24 mouse cellular contexts compared by ENCODE assay signal in the genomic region with DNA sequence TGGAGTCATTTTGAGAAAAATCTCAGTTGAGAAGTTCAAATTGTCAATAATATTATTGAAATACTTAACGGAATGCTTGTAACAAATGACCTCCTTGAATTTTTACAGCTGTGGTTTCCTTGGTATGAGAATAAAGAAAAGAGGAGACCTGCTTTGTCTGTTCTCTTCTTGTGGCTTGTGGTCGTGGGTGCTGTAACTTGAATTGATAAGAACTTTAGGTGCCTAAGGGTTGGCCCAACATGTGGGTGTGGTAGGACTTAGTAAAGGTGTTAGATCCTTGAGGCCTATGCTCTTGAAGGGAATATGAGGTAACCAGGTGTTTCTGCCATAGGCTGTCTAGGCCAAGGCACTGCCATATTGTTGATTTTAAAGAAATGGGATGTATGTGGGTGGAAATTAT.
DNase-seq lines count a peak whose midpoint lies in the region; ATAC-seq lines count a peak whose summit lies in the region.
"Had no signal": no experiment of that assay in that cellular context is flagged by ENCODE, and none has a peak within 500 bp of the region (broad histone marks: within the 10 kb centered on the region; RNA-seq: fewer than 3 reads in every experiment).

No protein-coding gene starts in this region.

- no peak overlapping the region for H3K4me3 ChIP-seq in forebrain, embryonic 13.5 days
- no peak overlapping the region for H3K4me3 ChIP-seq in kidney, embryonic 16.5 days (ENCODE audit: low read length)
- no peak overlapping the region for H3K4me3 ChIP-seq in limb, embryonic 10.5 days
- H3K4me3 ChIP-seq: embryonic facial prominence, embryonic 12.5 days; embryonic facial prominence, embryonic 15.5 days; forebrain, embryonic 15.5 days; heart, adult 2 months; heart, embryonic 10.5 days; heart, embryonic 13.5 days; hindbrain, embryonic 10.5 days; hindbrain, embryonic 13.5 days had no signal

- DNase-seq in CD4-positive helper T cell, adult 2 months (ENCODE audit: low read depth, low spot score) = peak; percentile 34
- DNase-seq in CD4-positive, CD25-positive, alpha-beta regulatory T cell, adult 2 months (ENCODE audit: low read depth, low spot score) = peak; percentile 27
- DNase-seq in naive thymus-derived CD4-positive, alpha-beta T cell, adult 2 months (ENCODE audit: low read depth) = peak; percentile 53
- DNase-seq in limb, embryonic 10.5 days (ENCODE audit: low spot score) = no peak
- DNase-seq: adrenal gland, postnatal 10 days; adrenal gland, postnatal 36 days; cerebellum, adult 18-20 months; cerebellum, adult 9-11 months; cerebellum, postnatal 25 days; gastrocnemius, postnatal 25 days; heart, adult 2 months had no signal

- H3K9ac ChIP-seq in forebrain, embryonic 13.5 days = no peak overlapping the region
- no peak overlapping the region for H3K9ac ChIP-seq in kidney, embryonic 16.5 days (replicated peaks; ENCODE audit: low read length)
- H3K9ac ChIP-seq: embryonic facial prominence, embryonic 12.5 days; embryonic facial prominence, embryonic 15.5 days; forebrain, embryonic 15.5 days; heart, embryonic 13.5 days; hindbrain, embryonic 13.5 days had no signal

- peak; percentile 59 for ATAC-seq in activated CD4-positive, CD25-positive, alpha-beta regulatory T cell, adult 4 months
- no peak for ATAC-seq in forebrain, embryonic 13.5 days
- no peak for ATAC-seq in kidney, embryonic 16.5 days (ENCODE audit: low FRiP score, low TSS enrichment)
- ATAC-seq: forebrain, embryonic 15.5 days; hindbrain, embryonic 16.5 days; inflammation-experienced regulatory T-cells, adult 6 months; intestine, embryonic 16.5 days had no signal

- no peaks in the 10 kb centered on the region for H3K27me3 ChIP-seq in forebrain, embryonic 13.5 days
- no peaks in the 10 kb centered on the region for H3K27me3 ChIP-seq in kidney, embryonic 16.5 days (ENCODE audit: insufficient read depth, low read length)
- no peaks in the 10 kb centered on the region for H3K27me3 ChIP-seq in limb, embryonic 10.5 days (ENCODE audit: low read depth, poor library complexity, severe bottlenecking)
- H3K27me3 ChIP-seq: embryonic facial prominence, embryonic 12.5 days; embryonic facial prominence, embryonic 15.5 days; forebrain, embryonic 15.5 days; heart, embryonic 13.5 days; hindbrain, embryonic 13.5 days had no signal

- H3K9me3 ChIP-seq in forebrain, embryonic 13.5 days (replicated peaks) = no peaks in the 10 kb centered on the region
- no peaks in the 10 kb centered on the region for H3K9me3 ChIP-seq in kidney, embryonic 16.5 days (ENCODE audit: low read length)
- H3K9me3 ChIP-seq in limb, embryonic 10.5 days (replicated peaks) = no peaks in the 10 kb centered on the region
- H3K9me3 ChIP-seq: embryonic facial prominence, embryonic 12.5 days; embryonic facial prominence, embryonic 15.5 days; forebrain, embryonic 15.5 days; heart, embryonic 10.5 days; heart, embryonic 13.5 days; hindbrain, embryonic 10.5 days; hindbrain, embryonic 13.5 days had no signal

- no peaks in the 10 kb centered on the region for H3K36me3 ChIP-seq in forebrain, embryonic 13.5 days (ENCODE audit: poor library complexity, severe bottlenecking)
- no peaks in the 10 kb centered on the region for H3K36me3 ChIP-seq in kidney, embryonic 16.5 days (ENCODE audit: insufficient read depth, low read length)
- H3K36me3 ChIP-seq in limb, embryonic 10.5 days = no peaks in the 10 kb centered on the region
- H3K36me3 ChIP-seq: embryonic facial prominence, embryonic 12.5 days; embryonic facial prominence, embryonic 15.5 days; forebrain, embryonic 15.5 days; heart, embryonic 10.5 days; heart, embryonic 13.5 days; hindbrain, embryonic 10.5 days; hindbrain, embryonic 13.5 days had no signal

- H3K4me2 ChIP-seq in forebrain, embryonic 13.5 days = no peak overlapping the region
- no peak overlapping the region for H3K4me2 ChIP-seq in kidney, embryonic 16.5 days (replicated peaks; ENCODE audit: low read depth, low read length)
- H3K4me2 ChIP-seq: embryonic facial prominence, embryonic 12.5 days; embryonic facial prominence, embryonic 15.5 days; forebrain, embryonic 15.5 days; heart, embryonic 13.5 days; hindbrain, embryonic 13.5 days had no signal

- 79% methylated on average over 2 of the region's 2 CpGs for WGBS in forebrain, embryonic 13.5 days
- WGBS in kidney, embryonic 16.5 days = 87% methylated on average over 2 of the region's 2 CpGs
- 86% methylated on average over 2 of the region's 2 CpGs for WGBS in limb, embryonic 10.5 days

- H3K4me1 ChIP-seq in forebrain, embryonic 13.5 days = no peaks in the 10 kb centered on the region
- no peaks in the 10 kb centered on the region for H3K4me1 ChIP-seq in kidney, embryonic 16.5 days (ENCODE audit: insufficient read depth, low read length)
- H3K4me1 ChIP-seq in limb, embryonic 10.5 days = no peaks in the 10 kb centered on the region
- H3K4me1 ChIP-seq: embryonic facial prominence, embryonic 12.5 days; embryonic facial prominence, embryonic 15.5 days; forebrain, embryonic 15.5 days; heart, embryonic 10.5 days; heart, embryonic 13.5 days; hindbrain, embryonic 10.5 days; hindbrain, embryonic 13.5 days had no signal

- H3K27ac ChIP-seq in forebrain, embryonic 13.5 days = no peak overlapping the region
- H3K27ac ChIP-seq in kidney, embryonic 16.5 days (ENCODE audit: low read length) = no peak overlapping the region
- H3K27ac ChIP-seq in limb, embryonic 10.5 days = no peak overlapping the region
- H3K27ac ChIP-seq: embryonic facial prominence, embryonic 12.5 days; embryonic facial prominence, embryonic 15.5 days; forebrain, embryonic 15.5 days; heart, adult 2 months; heart, embryonic 10.5 days; heart, embryonic 13.5 days; hindbrain, embryonic 10.5 days; hindbrain, embryonic 13.5 days had no signal
